ENCODE assay signal across 7 mouse cellular contexts in genomic region chr19:46499836-46500580, GRCm38 (mm10). TPM values are rescaled to one million over a fixed set of nuclear protein-coding genes. Genes with fewer than 3 reads are reported as not detected.
DNase-seq lines count a peak whose midpoint lies in the region; ATAC-seq lines count a peak whose summit lies in the region.

No protein-coding gene starts in this region.

- H3K4me2 ChIP-seq in intestine, embryonic 15.5 days (replicated peaks): peak overlapping the region; percentile 87

- intact Hi-C loops in gastrocnemius, postnatal 36 days (cut with DNase I): loop anchor here (5.0 kb wide), 1 partner anchor 62 kb away; no protein-coding TSS in a partner anchor
- intact Hi-C loops in left cerebral cortex, postnatal 25 days (cut with DNase I): loop anchor here (2.0 to 5.0 kb wide), 2 partner anchors 73 to 173 kb away; partner anchors contain the start of genes Arl3, Fbxl15, Psd and Sfxn2

- H3K36me3 ChIP-seq in intestine, embryonic 15.5 days: no peaks in the 10 kb centered on the region
- peaks cover 9% of the 10 kb centered on the region for H3K36me3 ChIP-seq in midbrain, embryonic 10.5 days

- no peaks in the 10 kb centered on the region for H3K9me3 ChIP-seq in intestine, embryonic 15.5 days
- no peaks in the 10 kb centered on the region for H3K9me3 ChIP-seq in midbrain, embryonic 10.5 days (replicated peaks)

- no peaks in the 10 kb centered on the region for H3K27me3 ChIP-seq in intestine, embryonic 15.5 days (replicated peaks)
- no peaks in the 10 kb centered on the region for H3K27me3 ChIP-seq in midbrain, embryonic 10.5 days (ENCODE audit: low read depth, poor library complexity, severe bottlenecking)

- ATAC-seq in intestine, embryonic 15.5 days: peak; percentile 80

- H3K27ac ChIP-seq in intestine, embryonic 15.5 days: peak overlapping the region; percentile 100
- peak overlapping the region; percentile 99 for H3K27ac ChIP-seq in midbrain, embryonic 10.5 days (replicated peaks)

- H3K4me3 ChIP-seq in intestine, embryonic 15.5 days (replicated peaks): peak overlapping the region; percentile 79
- peak overlapping the region; percentile 91 for H3K4me3 ChIP-seq in midbrain, embryonic 10.5 days

- peak overlapping the region; percentile 88 for H3K9ac ChIP-seq in intestine, embryonic 15.5 days

- WGBS in intestine, embryonic 15.5 days: under 1% methylated on average over 48 of the region's 52 CpGs
- WGBS in midbrain, embryonic 10.5 days: 0% methylated on average over 49 of the region's 52 CpGs

- DNase-seq in adrenal gland, adult 2 months: peak; percentile 97
- peak; percentile 99 for DNase-seq in embryo, embryonic 11.5 days (ENCODE audit: low read depth, low spot score)
- DNase-seq in gastrocnemius, postnatal 36 days: peak; percentile 88 to 96
- peak; percentile 96 to 99 for DNase-seq in left cerebral cortex, postnatal 25 days (ENCODE audit: low spot score in 2 of 2)
- DNase-seq in midbrain, embryonic 10.5 days (ENCODE audit: low spot score): peak; percentile 99
- DNase-seq in right cerebral cortex, postnatal 4 days: peak; percentile 93

- H3K4me1 ChIP-seq in intestine, embryonic 15.5 days (replicated peaks): peaks cover 8% of the 10 kb centered on the region
- H3K4me1 ChIP-seq in midbrain, embryonic 10.5 days: peaks cover 26% of the 10 kb centered on the region

RNA-seq across cellular contexts. Expression of gene Trim8, which starts 1.5 kb away (rescaled TPM):
- 10 to 100 TPM; 38.0 to 66.4 TPM for total RNA-seq in adrenal gland, adult 2 months (2021)
- 66.1 and 78.8 TPM in 2 replicates for polyA plus RNA-seq in adrenal gland, adult 2 months (2012; rRNA removed)
- 10 to 100 TPM; 19.0 to 19.2 TPM for total RNA-seq in gastrocnemius, postnatal 36 days (2021)
- 16.4 and 17.3 TPM in 2 replicates for polyA plus RNA-seq in intestine, embryonic 15.5 days (2015; fragmentation: Nextera tagmentation; extraction: Ambion mirVana)
- total RNA-seq in left cerebral cortex, postnatal 25 days (2021): 100 to 1,000 TPM; 114 to 116 TPM
- polyA plus RNA-seq in midbrain, embryonic 10.5 days (2016; fragmentation: Nextera tagmentation; extraction: Ambion mirVana): 24.6 and 27.8 TPM in 2 replicates

Comparison
In these comparisons a context has a peak if more than half of its experiments do, and no peak if none do; other contexts are left out.
1. Peak in every context shown above with its lines: DNase-seq, ATAC-seq, H3K4me3 ChIP-seq and H3K27ac ChIP-seq.